Mouse (Mus musculus): ENCODE measurements at regions not wholly inside any gene's neighbourhood (a gene's known extent, or its start where the extent isn't known, plus 50 kb on each side); places are given as distances from the start of the nearest gene placed in this dataset.
"Not testable (repeated sequence)": the region's sequence is repeated elsewhere in the genome, so short reads cannot be mapped to it uniquely, and the experiment has no call there.

DNA sequence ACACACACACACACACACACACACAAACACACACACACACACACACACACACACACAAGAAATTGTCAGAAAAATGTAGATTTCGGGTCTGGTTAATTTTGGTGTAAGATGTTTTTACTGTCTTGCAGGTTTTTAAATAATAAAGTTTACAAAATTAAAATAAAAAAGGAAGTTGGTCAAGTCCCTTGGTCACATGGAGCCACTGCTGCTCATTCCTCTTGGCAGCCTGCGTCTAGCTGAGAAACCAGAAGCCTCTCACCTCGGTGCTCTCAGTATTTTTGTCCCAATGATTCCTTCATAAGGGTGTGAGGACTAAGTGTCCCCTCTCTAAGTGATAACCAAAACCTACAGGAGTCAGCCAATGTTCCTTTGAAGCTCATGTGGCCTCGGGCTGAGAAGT is 76.8 kb upstream of the Smg1 start:
- no peaks in the 10 kb centered on the region for H3K4me1 ChIP-seq
- H3K4me2 ChIP-seq (replicated peaks), result no peak overlapping the region
- H3K9ac ChIP-seq, result no peak overlapping the region
- no peak for ATAC-seq (ENCODE audit: insufficient number of reproducible peaks, insufficient read depth, low FRiP score, low TSS enrichment)
- H3K27ac ChIP-seq, result no peak overlapping the region
- H3K4me3 ChIP-seq, result no peak overlapping the region
- H3K36me3 ChIP-seq, result no peaks in the 10 kb centered on the region
- H3K27me3 ChIP-seq, result no peaks in the 10 kb centered on the region
- WGBS, result 85% methylated on average over 4 of the region's 4 CpGs
- no peaks in the 10 kb centered on the region; the same call in 1 of the 2 replicates for H3K9me3 ChIP-seq

DNA sequence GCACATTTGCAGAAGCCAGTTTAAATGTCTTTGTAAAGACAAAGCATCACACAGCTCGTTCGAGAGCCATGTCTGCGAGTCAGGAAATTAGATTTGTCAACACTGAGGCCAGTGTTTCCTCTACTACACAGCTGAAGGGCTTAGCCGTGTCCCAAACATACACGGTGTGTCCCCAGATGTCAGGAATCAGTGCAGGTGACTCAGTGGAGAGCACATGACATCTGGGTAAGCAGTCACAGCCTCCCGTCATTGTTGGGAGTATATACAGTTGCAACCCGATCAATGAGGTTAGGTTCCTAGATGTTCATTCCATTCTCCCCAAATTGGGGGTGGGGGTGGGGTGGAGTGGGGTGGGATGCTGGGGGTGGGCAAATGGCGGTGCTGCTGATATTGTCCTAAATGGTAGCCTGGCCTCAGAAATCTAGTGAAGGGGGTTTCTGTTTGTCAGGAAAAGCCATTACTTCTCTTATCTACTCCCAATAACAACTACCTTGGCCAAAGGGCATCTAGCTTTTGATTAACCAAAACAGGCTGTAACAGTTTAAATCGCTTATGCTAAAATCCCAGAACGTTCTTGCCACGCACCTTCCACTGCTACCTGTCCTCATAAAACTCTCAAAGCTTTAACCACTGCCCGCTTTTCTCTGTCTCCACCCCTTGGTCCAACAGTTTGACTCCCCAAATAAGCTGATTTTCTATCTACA is 75.1 kb upstream of the Smg1 start:
- no peak overlapping the region for H3K4me3 ChIP-seq
- H3K9me3 ChIP-seq, result no peaks in the 10 kb centered on the region; the same call in 1 of the 2 replicates
- no peak for ATAC-seq (ENCODE audit: insufficient number of reproducible peaks, insufficient read depth, low FRiP score, low TSS enrichment)
- no peaks in the 10 kb centered on the region for H3K27me3 ChIP-seq
- no peak overlapping the region for H3K4me2 ChIP-seq (replicated peaks)
- no peak overlapping the region for H3K9ac ChIP-seq
- H3K4me1 ChIP-seq, result 0 out of 2 replicates have a peak, but pooled peaks cover 4% of the 10 kb centered on the region
- H3K36me3 ChIP-seq, result no peaks in the 10 kb centered on the region
- 53% methylated on average over 12 of the region's 12 CpGs for WGBS
- H3K27ac ChIP-seq, result no peak overlapping the region

DNA sequence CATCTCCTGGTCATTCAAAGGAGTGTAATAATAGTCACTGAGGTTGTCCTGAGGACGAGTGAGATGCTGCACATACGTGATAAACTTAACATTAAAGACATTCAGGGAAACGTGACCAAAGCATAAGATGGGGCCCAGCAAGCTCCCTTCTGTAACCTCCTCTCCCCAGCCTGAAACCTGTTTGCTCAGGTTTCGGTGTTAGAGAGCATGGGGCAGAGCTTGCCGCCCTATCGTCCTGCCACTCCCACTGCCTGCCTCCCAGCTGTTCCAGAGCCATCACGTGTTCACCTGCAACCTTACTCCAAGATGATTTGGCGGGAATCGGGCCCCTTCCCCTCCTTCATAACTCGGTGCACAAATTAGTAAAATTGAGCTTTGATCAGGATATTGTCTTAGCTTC is 71.4 kb upstream of the Smg1 start:
- 62% methylated on average over 10 of the region's 10 CpGs for WGBS
- not testable (repeated sequence) for H3K4me2 ChIP-seq (replicated peaks); H3K9ac ChIP-seq

DNA sequence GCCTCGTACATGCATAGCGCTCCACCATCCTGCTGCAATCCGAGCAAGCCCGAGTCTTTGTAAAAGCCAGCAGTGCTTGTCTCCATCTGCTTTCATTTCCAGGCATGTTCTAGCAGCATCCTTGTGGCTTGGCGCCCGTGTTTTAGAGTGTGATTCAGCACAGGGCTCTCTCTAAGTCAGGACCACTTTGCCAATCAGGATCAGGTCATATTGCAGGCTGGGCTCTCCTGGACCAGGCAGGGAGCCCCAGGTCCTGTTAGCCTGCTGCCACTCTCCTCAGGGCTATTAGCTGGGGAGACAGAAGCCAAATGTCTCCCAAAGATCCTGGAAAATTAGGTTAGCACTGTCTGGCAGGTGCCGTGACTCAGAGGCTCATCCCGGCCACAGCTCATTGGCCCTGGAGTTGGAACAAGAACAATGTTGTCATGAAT is 70.8 kb upstream of the Smg1 start:
- 66% methylated on average over 8 of the region's 8 CpGs for WGBS
- H3K27me3 ChIP-seq, result no peaks in the 10 kb centered on the region
- 0 out of 2 replicates have a peak, but pooled peaks cover 4% of the 10 kb centered on the region for H3K4me1 ChIP-seq
- no peak for ATAC-seq (ENCODE audit: insufficient number of reproducible peaks, insufficient read depth, low FRiP score, low TSS enrichment)
- no peaks in the 10 kb centered on the region for H3K36me3 ChIP-seq
- H3K9me3 ChIP-seq, result no peaks in the 10 kb centered on the region
- no peak overlapping the region for H3K27ac ChIP-seq
- no peak overlapping the region for H3K4me2 ChIP-seq (replicated peaks)
- H3K9ac ChIP-seq, result no peak overlapping the region
- no peak overlapping the region for H3K4me3 ChIP-seq

More for the DNA sequence above, 71.4 kb upstream of the Smg1 start:
- not testable (repeated sequence) for H3K4me1 ChIP-seq; H3K27me3 ChIP-seq; ATAC-seq (ENCODE audit: insufficient number of reproducible peaks, insufficient read depth, low FRiP score, low TSS enrichment); H3K36me3 ChIP-seq; H3K4me3 ChIP-seq; H3K9me3 ChIP-seq; H3K27ac ChIP-seq

DNA sequence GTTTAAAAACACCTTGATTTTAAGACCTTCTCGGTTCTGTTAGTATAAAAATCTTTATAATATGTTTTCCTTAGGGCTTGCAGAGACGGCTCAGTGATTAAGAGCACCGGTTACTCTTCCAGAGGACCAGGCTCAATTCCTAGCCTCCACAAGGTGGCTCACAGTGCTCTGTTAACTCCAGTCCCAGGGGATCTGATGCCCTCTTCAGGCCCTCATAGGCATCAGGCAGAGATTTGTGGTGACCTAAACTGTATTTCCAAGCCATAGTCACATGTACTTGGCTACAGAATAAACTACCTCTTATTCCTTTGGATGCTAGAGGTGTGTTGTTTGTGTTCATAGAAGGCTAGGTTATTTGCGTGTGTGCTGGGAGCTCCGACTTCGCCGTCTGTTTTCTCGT is 70.3 kb upstream of the Smg1 start:
- H3K27me3 ChIP-seq, result no peaks in the 10 kb centered on the region
- WGBS, result 60% methylated on average over 8 of the region's 8 CpGs
- H3K4me2 ChIP-seq (replicated peaks), result no peak overlapping the region
- H3K4me1 ChIP-seq, result 0 out of 2 replicates have a peak, but pooled peaks cover 4% of the 10 kb centered on the region
- H3K9ac ChIP-seq, result no peak overlapping the region
- H3K27ac ChIP-seq, result no peak overlapping the region
- no peaks in the 10 kb centered on the region for H3K36me3 ChIP-seq
- no peak for ATAC-seq (ENCODE audit: insufficient number of reproducible peaks, insufficient read depth, low FRiP score, low TSS enrichment)
- H3K4me3 ChIP-seq, result no peak overlapping the region
- no peaks in the 10 kb centered on the region for H3K9me3 ChIP-seq

DNA sequence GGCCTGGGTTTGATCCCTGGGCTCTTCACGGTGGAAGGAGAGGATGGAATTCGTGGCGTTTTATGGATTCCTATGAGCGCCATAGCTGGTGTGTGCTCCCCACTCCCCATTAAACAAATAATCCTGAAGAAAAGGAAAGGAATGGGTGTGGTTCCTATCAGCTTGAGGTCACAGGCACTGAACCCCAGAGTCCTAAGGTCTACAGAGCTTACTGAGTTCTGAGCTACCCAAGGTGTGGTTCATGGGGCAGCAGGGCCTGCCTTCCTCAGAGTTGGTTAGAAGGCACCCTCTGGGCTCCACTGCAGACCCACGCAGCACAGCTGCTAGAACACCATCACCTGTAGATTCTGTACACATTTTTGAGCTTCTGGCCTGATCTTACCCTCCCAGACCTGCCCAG is 66.3 kb upstream of the Smg1 start:
- WGBS, result 69% methylated on average over 5 of the region's 5 CpGs
- Histone ChIP-seq H3K36me3 (no peaks in the 10 kb centered on the region), H3K9ac (no peak overlapping the region), H3K9me3 (no peaks in the 10 kb centered on the region), H3K27ac (no peak overlapping the region), H3K27me3 (no peaks in the 10 kb centered on the region), H3K4me2 (replicated peaks) (no peak overlapping the region), H3K4me1 (0 out of 2 replicates have a peak, but pooled peaks cover 4% of the 10 kb centered on the region), H3K4me3 (no peak overlapping the region)
- ATAC-seq (ENCODE audit: insufficient number of reproducible peaks, insufficient read depth, low FRiP score, low TSS enrichment), result no peak

DNA sequence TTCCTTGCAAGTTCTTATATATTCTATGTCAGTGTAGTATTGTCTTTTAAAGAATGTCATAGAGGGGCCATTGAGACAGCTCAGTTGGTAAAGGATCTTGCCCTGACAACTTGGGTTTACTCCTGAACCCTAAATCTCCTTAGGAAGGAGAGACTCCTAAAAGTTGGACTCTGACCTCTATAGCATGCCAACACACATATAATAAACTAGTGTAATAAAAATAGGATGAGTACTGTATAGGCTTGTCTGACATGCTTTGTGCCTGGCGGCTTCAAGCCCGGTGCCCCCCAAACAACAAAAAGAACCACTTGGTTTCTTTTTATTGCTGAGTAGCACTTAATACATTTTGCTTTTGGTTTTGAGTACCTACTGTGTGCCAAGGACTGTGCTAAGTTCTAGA is 65.4 kb upstream of the Smg1 start:
- Histone ChIP-seq H3K4me1 (no peaks in the 10 kb centered on the region), H3K27me3 (no peaks in the 10 kb centered on the region), H3K9me3 (no peaks in the 10 kb centered on the region), H3K4me3 (no peak overlapping the region), H3K9ac (no peak overlapping the region), H3K36me3 (no peaks in the 10 kb centered on the region), H3K4me2 (replicated peaks) (no peak overlapping the region), H3K27ac (no peak overlapping the region)
- 91% methylated on average over 2 of the region's 2 CpGs for WGBS
- no peak for ATAC-seq (ENCODE audit: insufficient number of reproducible peaks, insufficient read depth, low FRiP score, low TSS enrichment)

DNA sequence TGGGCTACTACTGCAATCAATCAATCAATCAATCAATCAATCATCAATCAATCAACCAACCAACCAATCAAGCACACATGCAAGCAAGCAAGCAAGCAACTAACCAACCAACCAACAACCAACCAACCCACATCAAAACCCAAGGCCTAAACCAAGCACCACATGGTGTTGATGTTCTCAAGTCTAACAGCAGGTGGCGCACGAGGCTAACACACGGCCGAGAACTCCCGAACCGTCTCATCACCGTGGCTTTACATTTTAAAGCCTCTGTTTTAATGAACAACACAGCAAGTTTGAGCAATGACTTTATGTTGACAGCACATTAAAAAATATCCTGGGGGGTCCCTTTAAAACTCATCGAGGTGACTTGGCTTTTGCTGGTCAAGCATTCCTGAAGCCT is 61.3 kb upstream of the Smg1 start:
- H3K4me1 ChIP-seq, result no peaks in the 10 kb centered on the region
- H3K4me2 ChIP-seq (replicated peaks), result no peak overlapping the region
- H3K27me3 ChIP-seq, result no peaks in the 10 kb centered on the region
- ATAC-seq (ENCODE audit: insufficient number of reproducible peaks, insufficient read depth, low FRiP score, low TSS enrichment), result no peak
- no peak overlapping the region for H3K4me3 ChIP-seq
- WGBS, result under 1% methylated on average over 8 of the region's 8 CpGs
- H3K9ac ChIP-seq, result no peak overlapping the region
- H3K36me3 ChIP-seq, result no peaks in the 10 kb centered on the region
- no peak overlapping the region for H3K27ac ChIP-seq
- no peaks in the 10 kb centered on the region for H3K9me3 ChIP-seq

DNA sequence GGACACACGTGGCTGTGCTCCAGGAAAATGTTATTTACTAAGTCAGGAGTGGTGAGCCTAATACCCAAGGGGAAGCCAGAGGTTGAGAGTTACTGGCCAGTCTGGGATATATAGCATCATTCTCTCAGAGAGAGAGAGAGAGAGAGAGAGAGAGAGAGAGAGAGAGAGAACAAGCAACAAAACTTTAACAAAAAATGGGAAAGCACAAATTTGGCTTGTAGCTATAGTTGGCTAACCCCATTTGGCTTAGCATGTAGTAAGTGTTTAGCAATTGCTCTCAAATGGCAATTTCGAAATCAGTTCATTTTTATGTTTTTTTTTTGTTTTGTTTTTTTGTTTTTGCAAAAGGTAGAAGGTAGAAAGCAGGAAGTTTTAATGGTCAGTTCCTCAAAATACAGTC is 60.9 kb upstream of the Smg1 start:
- Histone ChIP-seq H3K9me3 (no peaks in the 10 kb centered on the region), H3K27ac (no peak overlapping the region), H3K4me3 (no peak overlapping the region), H3K27me3 (no peaks in the 10 kb centered on the region), H3K4me2 (replicated peaks) (no peak overlapping the region), H3K9ac (no peak overlapping the region), H3K36me3 (no peaks in the 10 kb centered on the region), H3K4me1 (no peaks in the 10 kb centered on the region)
- 64% methylated on average over 2 of the region's 2 CpGs for WGBS
- no peak for ATAC-seq (ENCODE audit: insufficient number of reproducible peaks, insufficient read depth, low FRiP score, low TSS enrichment)

DNA sequence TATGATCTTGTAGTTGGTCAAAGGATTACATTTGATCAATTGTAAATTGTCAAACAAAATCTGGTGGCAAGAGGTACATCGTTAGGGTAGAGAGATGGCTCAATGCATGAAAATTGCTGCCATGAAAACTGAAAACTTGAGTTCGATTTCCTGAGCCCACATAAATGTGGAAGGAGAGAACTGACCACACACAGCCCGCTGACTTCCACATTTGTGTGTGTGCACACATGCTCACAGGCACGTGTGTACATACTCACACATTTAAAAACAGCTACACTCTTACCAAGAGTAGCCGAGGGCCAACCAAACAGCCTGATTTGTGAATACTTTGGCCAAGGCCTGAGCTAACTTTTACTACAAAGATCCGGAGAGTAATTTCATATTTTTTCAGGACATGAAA is 60.5 kb upstream of the Smg1 start:
- Histone ChIP-seq H3K9ac (no peak overlapping the region), H3K36me3 (no peaks in the 10 kb centered on the region), H3K4me3 (no peak overlapping the region), H3K27me3 (no peaks in the 10 kb centered on the region), H3K27ac (no peak overlapping the region), H3K4me1 (no peaks in the 10 kb centered on the region), H3K4me2 (replicated peaks) (no peak overlapping the region), H3K9me3 (no peaks in the 10 kb centered on the region)
- 87% methylated on average over 6 of the region's 6 CpGs for WGBS
- ATAC-seq (ENCODE audit: insufficient number of reproducible peaks, insufficient read depth, low FRiP score, low TSS enrichment), result no peak

DNA sequence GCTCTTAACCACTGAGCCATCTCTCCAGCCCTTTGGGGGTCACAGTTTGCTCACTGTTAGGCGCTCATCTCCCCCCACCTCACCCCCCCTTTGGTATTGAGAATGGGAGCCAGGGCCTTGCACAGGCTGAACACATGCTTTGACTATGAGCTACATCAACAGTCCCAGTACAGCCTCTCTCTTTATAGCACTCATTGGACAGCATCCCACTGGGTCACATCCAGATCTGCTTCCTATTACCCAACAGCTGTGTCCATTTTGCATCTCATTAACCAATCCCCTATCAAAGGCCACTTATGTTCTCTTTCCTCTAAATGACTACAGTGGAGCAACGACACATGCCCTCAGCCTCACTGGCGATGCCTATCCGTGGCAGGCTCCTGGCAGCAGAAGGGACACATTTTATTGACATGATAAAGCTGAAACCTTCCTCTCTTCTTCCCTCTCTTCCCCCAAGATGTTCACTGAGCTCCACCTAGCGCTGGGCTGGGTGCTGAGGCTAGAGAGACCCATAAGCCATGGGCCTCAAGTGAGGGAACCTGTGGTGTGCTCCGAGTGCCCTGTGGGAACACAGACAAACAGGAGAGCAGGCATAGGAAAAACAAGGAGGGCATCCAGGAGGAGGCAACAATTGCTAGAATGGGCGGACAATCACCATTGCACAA is 57.3 kb upstream of the Smg1 start:
- peak; percentile 39; the same call in 1 of the 2 replicates for ATAC-seq (ENCODE audit: insufficient number of reproducible peaks, insufficient read depth, low FRiP score, low TSS enrichment)
- no peak overlapping the region for H3K4me2 ChIP-seq (replicated peaks)
- no peak overlapping the region for H3K4me3 ChIP-seq
- H3K27me3 ChIP-seq, result no peaks in the 10 kb centered on the region
- H3K36me3 ChIP-seq, result no peaks in the 10 kb centered on the region
- no peaks in the 10 kb centered on the region for H3K4me1 ChIP-seq
- no peaks in the 10 kb centered on the region for H3K9me3 ChIP-seq
- WGBS, result 43% methylated on average over 7 of the region's 7 CpGs
- H3K9ac ChIP-seq, result no peak overlapping the region
- H3K27ac ChIP-seq, result 0 out of 2 replicates have a peak overlapping the region, but pooled peaks have one; percentile 46

DNA sequence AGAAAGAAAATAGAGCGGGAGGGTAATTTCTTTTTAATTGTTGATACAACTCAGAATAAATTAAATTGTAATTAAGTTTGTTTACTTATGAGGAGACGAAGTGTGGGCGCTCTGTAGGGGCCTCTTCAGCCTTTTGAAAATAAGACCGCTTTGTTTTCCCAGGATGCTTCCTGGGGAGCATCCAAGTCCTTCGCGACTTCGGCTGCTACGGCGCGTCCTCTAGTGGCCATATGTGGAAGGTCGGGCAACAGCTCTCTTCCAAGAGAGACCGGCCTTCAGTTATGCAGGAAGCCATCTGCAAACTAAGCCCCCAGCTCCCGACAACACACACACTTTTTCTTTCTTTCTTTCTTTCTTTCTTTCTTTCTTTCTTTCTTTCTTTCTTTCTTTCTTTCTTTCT is 54.1 kb upstream of the Smg1 start:
- WGBS, result 4% methylated on average over 13 of the region's 13 CpGs
- H3K27me3 ChIP-seq, result no peaks in the 10 kb centered on the region
- no peaks in the 10 kb centered on the region for H3K4me1 ChIP-seq
- no peak overlapping the region for H3K9ac ChIP-seq
- H3K4me2 ChIP-seq (replicated peaks), result peak overlapping the region; percentile 26; the same call in 1 of the 2 replicates
- no peak for ATAC-seq (ENCODE audit: insufficient number of reproducible peaks, insufficient read depth, low FRiP score, low TSS enrichment)
- H3K27ac ChIP-seq, result no peak overlapping the region
- 0 out of 2 replicates have a peak, but pooled peaks cover 4% of the 10 kb centered on the region for H3K9me3 ChIP-seq
- H3K4me3 ChIP-seq, result no peak overlapping the region
- no peaks in the 10 kb centered on the region for H3K36me3 ChIP-seq

All from embryonic facial prominence, embryonic 12.5 days (tissue).